Mouse (Mus musculus): Measurements from ENCODE around the gene B3galt1. TPM values are rescaled to one million over a fixed set of nuclear protein-coding genes. Genes with fewer than 3 reads are reported as not detected.

B3galt1 gene
- total RNA-seq, 1 experiment from 2014 or later: 0.60 TPM

- no peak for ATAC-seq (replicated peaks in 1 of 2; ENCODE audit: insufficient read depth in 1 of 2, low FRiP score in 2 of 2, low TSS enrichment in 1 of 2, low read depth in 1 of 2, poor library complexity in 2 of 2, severe bottlenecking in 2 of 2)
Observed at GRCm38 (mm10) chr2:67859004-67859403, 293.3 kb downstream of the B3galt1 start.

GRCm38 (mm10) chr2:67873368-67873767, 307.7 kb downstream of the B3galt1 start:
- ATAC-seq (replicated peaks in 1 of 2; ENCODE audit: insufficient read depth in 1 of 2, low FRiP score in 2 of 2, low TSS enrichment in 1 of 2, low read depth in 1 of 2, poor library complexity in 2 of 2, severe bottlenecking in 2 of 2): no peak

GRCm38 (mm10) chr2:67879836-67880235, 314.2 kb downstream of the B3galt1 start:
- ATAC-seq (replicated peaks in 1 of 2; ENCODE audit: insufficient read depth in 1 of 2, low FRiP score in 2 of 2, low TSS enrichment in 1 of 2, low read depth in 1 of 2, poor library complexity in 2 of 2, severe bottlenecking in 2 of 2): no peak

GRCm38 (mm10) chr2:67881713-67882281, 316.1 kb downstream of the B3galt1 start:
- ATAC-seq (replicated peaks in 1 of 2; ENCODE audit: insufficient read depth in 1 of 2, low FRiP score in 2 of 2, low TSS enrichment in 1 of 2, low read depth in 1 of 2, poor library complexity in 2 of 2, severe bottlenecking in 2 of 2): no peak

GRCm38 (mm10) chr2:67897956-67898689, 332.5 kb downstream of the B3galt1 start:
- no peak for ATAC-seq (replicated peaks in 1 of 2; ENCODE audit: insufficient read depth in 1 of 2, low FRiP score in 2 of 2, low TSS enrichment in 1 of 2, low read depth in 1 of 2, poor library complexity in 2 of 2, severe bottlenecking in 2 of 2)

GRCm38 (mm10) chr2:67901574-67901973, 335.9 kb downstream of the B3galt1 start:
- ATAC-seq (replicated peaks in 1 of 2; ENCODE audit: insufficient read depth in 1 of 2, low FRiP score in 2 of 2, low TSS enrichment in 1 of 2, low read depth in 1 of 2, poor library complexity in 2 of 2, severe bottlenecking in 2 of 2): no peak

GRCm38 (mm10) chr2:67902651-67903292, 337.1 kb downstream of the B3galt1 start:
- ATAC-seq (replicated peaks in 1 of 2; ENCODE audit: insufficient read depth in 1 of 2, low FRiP score in 2 of 2, low TSS enrichment in 1 of 2, low read depth in 1 of 2, poor library complexity in 2 of 2, severe bottlenecking in 2 of 2): no peak

GRCm38 (mm10) chr2:67903769-67904168, 338.1 kb downstream of the B3galt1 start:
- ATAC-seq (replicated peaks in 1 of 2; ENCODE audit: insufficient read depth in 1 of 2, low FRiP score in 2 of 2, low TSS enrichment in 1 of 2, low read depth in 1 of 2, poor library complexity in 2 of 2, severe bottlenecking in 2 of 2): no peak

- no peak for ATAC-seq (replicated peaks in 1 of 2; ENCODE audit: insufficient read depth in 1 of 2, low FRiP score in 2 of 2, low TSS enrichment in 1 of 2, low read depth in 1 of 2, poor library complexity in 2 of 2, severe bottlenecking in 2 of 2)
Observed at GRCm38 (mm10) chr2:67931994-67932393, 366.3 kb downstream of the B3galt1 start.

GRCm38 (mm10) chr2:67948408-67948807, 382.7 kb downstream of the B3galt1 start:
- no peak for ATAC-seq (replicated peaks in 1 of 2; ENCODE audit: insufficient read depth in 1 of 2, low FRiP score in 2 of 2, low TSS enrichment in 1 of 2, low read depth in 1 of 2, poor library complexity in 2 of 2, severe bottlenecking in 2 of 2)

- no peak for ATAC-seq (replicated peaks in 1 of 2; ENCODE audit: insufficient read depth in 1 of 2, low FRiP score in 2 of 2, low TSS enrichment in 1 of 2, low read depth in 1 of 2, poor library complexity in 2 of 2, severe bottlenecking in 2 of 2)
Observed at GRCm38 (mm10) chr2:67956182-67956581, 390.5 kb downstream of the B3galt1 start.

- ATAC-seq (replicated peaks in 1 of 2; ENCODE audit: insufficient read depth in 1 of 2, low FRiP score in 2 of 2, low TSS enrichment in 1 of 2, low read depth in 1 of 2, poor library complexity in 2 of 2, severe bottlenecking in 2 of 2): no peak
Observed at GRCm38 (mm10) chr2:67957561-67957960, 391.9 kb downstream of the B3galt1 start.

GRCm38 (mm10) chr2:67960711-67961110, 395.0 kb downstream of the B3galt1 start:
- no peak for ATAC-seq (replicated peaks in 1 of 2; ENCODE audit: insufficient read depth in 1 of 2, low FRiP score in 2 of 2, low TSS enrichment in 1 of 2, low read depth in 1 of 2, poor library complexity in 2 of 2, severe bottlenecking in 2 of 2)

GRCm38 (mm10) chr2:67968812-67969211, 403.1 kb downstream of the B3galt1 start:
- ATAC-seq (replicated peaks in 1 of 2; ENCODE audit: insufficient read depth in 1 of 2, low FRiP score in 2 of 2, low TSS enrichment in 1 of 2, low read depth in 1 of 2, poor library complexity in 2 of 2, severe bottlenecking in 2 of 2): no peak

GRCm38 (mm10) chr2:67971091-67971490, 405.4 kb downstream of the B3galt1 start:
- no peak for ATAC-seq (replicated peaks in 1 of 2; ENCODE audit: insufficient read depth in 1 of 2, low FRiP score in 2 of 2, low TSS enrichment in 1 of 2, low read depth in 1 of 2, poor library complexity in 2 of 2, severe bottlenecking in 2 of 2)

- ATAC-seq (replicated peaks in 1 of 2; ENCODE audit: insufficient read depth in 1 of 2, low FRiP score in 2 of 2, low TSS enrichment in 1 of 2, low read depth in 1 of 2, poor library complexity in 2 of 2, severe bottlenecking in 2 of 2): no peak
Observed at GRCm38 (mm10) chr2:67971576-67971975, 405.9 kb downstream of the B3galt1 start.

- ATAC-seq (replicated peaks in 1 of 2; ENCODE audit: insufficient read depth in 1 of 2, low FRiP score in 2 of 2, low TSS enrichment in 1 of 2, low read depth in 1 of 2, poor library complexity in 2 of 2, severe bottlenecking in 2 of 2): no peak
Observed at GRCm38 (mm10) chr2:67975764-67976163, 410.1 kb downstream of the B3galt1 start.

- no peak for ATAC-seq (replicated peaks in 1 of 2; ENCODE audit: insufficient read depth in 1 of 2, low FRiP score in 2 of 2, low TSS enrichment in 1 of 2, low read depth in 1 of 2, poor library complexity in 2 of 2, severe bottlenecking in 2 of 2)
Observed at GRCm38 (mm10) chr2:67976488-67976887, 410.8 kb downstream of the B3galt1 start.
